Mouse (Mus musculus) myocyte (in vitro differentiated cells): Measurements from ENCODE around the gene Zfp821. TPM values are rescaled to one million over a fixed set of nuclear protein-coding genes. Genes with fewer than 3 reads are reported as not detected.

ENCODE experiments used
- H3K27me3 ChIP-seq: one replicate; pipeline ENCODE4 v1.6.1; 2011; ENCODE audit not compliant: control insufficient read depth, insufficient read depth, insufficient read length
- H3K36me3 ChIP-seq: one replicate; pipeline ENCODE4 v1.6.1; 2011; ENCODE audit not compliant: control insufficient read depth, insufficient read depth
- H3K4me2 ChIP-seq: one replicate; pipeline ENCODE4 v1.6.1; 2011; ENCODE audit warnings: low read depth, control low read depth
- H3K4me3 ChIP-seq: one replicate; pipeline ENCODE4 v1.5.1; 2011; ENCODE audit warnings: mild to moderate bottlenecking, control low read depth, moderate library complexity
- H3K79me2 ChIP-seq: one replicate; pipeline ENCODE4 v1.6.1; 2011; ENCODE audit not compliant: control insufficient read depth, insufficient read depth
- H3ac ChIP-seq: one replicate; pipeline ENCODE4 v1.6.1; 2011; ENCODE audit not compliant: control insufficient read depth, insufficient read length
- CEBPB ChIP-seq: IDR thresholded peaks from 2 replicates; pipeline ENCODE4 v1.6.1; 2011; ENCODE audit warnings: mild to moderate bottlenecking, moderate library complexity; ENCODE audit not compliant: poor library complexity, insufficient read depth, severe bottlenecking
- E2F4 ChIP-seq: IDR thresholded peaks from one replicate; pipeline ENCODE4 v1.6.1; 2011; ENCODE audit warnings: mild to moderate bottlenecking, control low read depth, moderate library complexity; ENCODE audit not compliant: insufficient read depth
- MAX ChIP-seq: IDR thresholded peaks from one replicate; pipeline ENCODE4 v1.6.1; 2011; ENCODE audit warnings: low read depth, mild to moderate bottlenecking, control low read depth
- MYOD1 ChIP-seq, 3 experiments: IDR thresholded peaks; one replicate each; pipeline ENCODE4 v1.6.1; 2011; ENCODE audit warnings: control low read depth in 2 of 3, low read depth in 2 of 3, mild to moderate bottlenecking in 2 of 3, moderate library complexity in 1 of 3; ENCODE audit not compliant: insufficient read length in 2 of 3, control insufficient read depth in 1 of 3
- MYOG ChIP-seq, 3 experiments: IDR thresholded peaks; one replicate each; pipeline ENCODE4 v1.6.1; 2011; ENCODE audit warnings: control low read depth in 2 of 3, low read depth in 2 of 3, mild to moderate bottlenecking in 2 of 3; ENCODE audit not compliant: insufficient read length in 2 of 3, control insufficient read depth in 1 of 3, insufficient read depth in 1 of 3
- POLR2A ChIP-seq: IDR thresholded peaks from one replicate; pipeline ENCODE4 v1.6.1; 2011; ENCODE audit warnings: low read depth, mild to moderate bottlenecking, control low read depth, moderate library complexity; ENCODE audit not compliant: insufficient read length
- POLR2AphosphoS2 ChIP-seq: IDR thresholded peaks from one replicate; pipeline ENCODE4 v1.6.1; 2011; ENCODE audit warnings: low read depth, control low read depth; ENCODE audit not compliant: insufficient read length
- REST ChIP-seq: IDR thresholded peaks from one replicate; pipeline ENCODE4 v1.6.1; 2011; ENCODE audit warnings: mild to moderate bottlenecking, control low read depth, moderate library complexity; ENCODE audit not compliant: insufficient read depth, insufficient read length
- SRF ChIP-seq: IDR thresholded peaks from one replicate; pipeline ENCODE4 v1.6.1; 2011; ENCODE audit warnings: low read depth; ENCODE audit not compliant: control insufficient read depth, insufficient read length
- TCF12 ChIP-seq: IDR thresholded peaks from one replicate; pipeline ENCODE4 v1.6.1; 2011; ENCODE audit warnings: mild to moderate bottlenecking, control low read depth; ENCODE audit not compliant: poor library complexity, insufficient read depth, severe bottlenecking
- TCF3 ChIP-seq: IDR thresholded peaks from one replicate; pipeline ENCODE4 v1.6.1; 2011; ENCODE audit warnings: low read depth, control low read depth; ENCODE audit not compliant: insufficient read length
- USF1 ChIP-seq: IDR thresholded peaks from one replicate; pipeline ENCODE4 v1.6.1; 2011; ENCODE audit warnings: low read depth, mild to moderate bottlenecking, control low read depth, moderate library complexity
- polyA plus RNA-seq: library from polyadenylated mRNA; unstranded; fragments of >200 nt; fragmentation: generic; extraction: Trizol; gene quantifications from one replicate; pipeline ENCODE4 v1.2.1, GENCODE M21; 2012; ENCODE audit warnings: missing spikeins

Zfp821 gene
- polyA plus RNA-seq, 1 experiment = 10.7 TPM

GRCm38 (mm10) chr8:109707921-109708320, 2.6 kb downstream of the Zfp821 start:
- no peaks in the 10 kb centered on the region for H3K79me2 ChIP-seq
- H3K4me2 ChIP-seq = no peak overlapping the region
- peaks cover 28% of the 10 kb centered on the region for H3K36me3 ChIP-seq
- no peak overlapping the region for H3K4me3 ChIP-seq
- no peak for TF ChIP-seq TCF3
- no peak for TF ChIP-seq USF1
- TF ChIP-seq POLR2AphosphoS2 = no peak
- TF ChIP-seq E2F4 = no peak
- no peak for TF ChIP-seq MYOD1 (IDR thresholded peaks at IDR 0.05; ENCODE audit: control insufficient read depth in 1 of 3, insufficient read length in 2 of 3, low read depth in 2 of 3)
- TF ChIP-seq SRF = no peak
- TF ChIP-seq POLR2A = no peak
- TF ChIP-seq REST = no peak
- no peak for TF ChIP-seq MYOG (IDR thresholded peaks at IDR 0.05; ENCODE audit: control insufficient read depth in 1 of 3, insufficient read depth in 1 of 3, insufficient read length in 2 of 3, low read depth in 2 of 3)
- TF ChIP-seq CEBPB = no peak
- no peak for TF ChIP-seq MAX
- TF ChIP-seq TCF12 = no peak
- no peaks in the 10 kb centered on the region for H3K27me3 ChIP-seq
- no peak overlapping the region for H3ac ChIP-seq

DNA sequence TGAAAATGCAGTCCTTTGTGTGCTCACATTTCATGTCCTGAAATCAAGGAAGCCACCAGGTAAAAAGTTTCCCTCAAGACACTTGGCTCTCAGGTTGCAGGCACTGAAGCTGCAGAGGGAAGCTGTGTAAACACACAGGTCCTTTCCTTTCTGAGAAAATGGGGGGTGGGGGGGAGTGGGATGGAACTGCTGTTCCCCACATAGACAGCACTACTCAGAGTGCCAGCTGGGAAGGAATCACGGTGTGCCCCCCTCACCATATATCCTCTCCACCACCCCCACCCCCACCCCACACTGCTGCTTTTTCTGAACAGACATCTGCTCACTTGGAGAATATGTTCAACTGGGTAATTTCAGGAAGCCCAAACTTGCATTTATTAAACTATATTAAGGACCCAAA, 7.2 kb downstream of the Zfp821 start:
- Histone ChIP-seq H3K36me3 (peaks cover 50% of the 10 kb centered on the region), H3ac (no peak overlapping the region), H3K4me2 (no peak overlapping the region), H3K79me2 (no peaks in the 10 kb centered on the region), H3K4me3 (no peak overlapping the region), H3K27me3 (no peaks in the 10 kb centered on the region)
- TF ChIP-seq MYOD1 (IDR thresholded peaks at IDR 0.05; ENCODE audit: control insufficient read depth in 1 of 3, insufficient read length in 2 of 3, low read depth in 2 of 3) (no peak), CEBPB (no peak), POLR2A (no peak), REST (no peak), MYOG (IDR thresholded peaks at IDR 0.05; ENCODE audit: control insufficient read depth in 1 of 3, insufficient read depth in 1 of 3, insufficient read length in 2 of 3, low read depth in 2 of 3) (no peak), TCF12 (no peak), MAX (no peak), E2F4 (no peak), SRF (no peak), USF1 (no peak)

- Histone ChIP-seq H3K36me3 (peaks cover 56% of the 10 kb centered on the region), H3K4me3 (no peak overlapping the region), H3K79me2 (no peaks in the 10 kb centered on the region), H3ac (no peak overlapping the region), H3K27me3 (no peaks in the 10 kb centered on the region), H3K4me2 (no peak overlapping the region)
- no peak for TF ChIP-seq CEBPB
- no peak for TF ChIP-seq USF1
- no peak for TF ChIP-seq POLR2AphosphoS2
- TF ChIP-seq E2F4 = no peak
Observed at GRCm38 (mm10) chr8:109714961-109715360, 9.6 kb downstream of the Zfp821 start.

DNA sequence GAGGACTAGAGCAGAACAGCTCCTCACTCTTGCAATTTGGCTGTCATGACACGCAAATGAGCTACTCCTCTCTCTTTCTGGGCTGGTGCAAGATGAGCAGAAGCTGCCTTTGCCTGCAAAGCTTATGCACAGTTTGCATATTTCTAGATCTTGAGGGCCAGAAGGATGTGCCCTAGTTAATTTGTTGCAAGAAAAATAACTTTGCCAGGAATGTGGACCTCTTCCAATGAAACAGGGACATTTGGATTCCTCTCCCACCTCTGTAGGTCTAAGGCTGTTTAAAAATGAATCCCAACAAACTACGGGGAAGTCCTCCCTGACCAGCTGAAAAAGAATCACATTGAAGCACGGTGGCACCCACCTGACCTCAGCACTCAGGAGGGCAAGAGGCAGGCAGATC, 19.8 kb downstream of the Zfp821 start:
- no peak overlapping the region for H3K4me3 ChIP-seq

DNA sequence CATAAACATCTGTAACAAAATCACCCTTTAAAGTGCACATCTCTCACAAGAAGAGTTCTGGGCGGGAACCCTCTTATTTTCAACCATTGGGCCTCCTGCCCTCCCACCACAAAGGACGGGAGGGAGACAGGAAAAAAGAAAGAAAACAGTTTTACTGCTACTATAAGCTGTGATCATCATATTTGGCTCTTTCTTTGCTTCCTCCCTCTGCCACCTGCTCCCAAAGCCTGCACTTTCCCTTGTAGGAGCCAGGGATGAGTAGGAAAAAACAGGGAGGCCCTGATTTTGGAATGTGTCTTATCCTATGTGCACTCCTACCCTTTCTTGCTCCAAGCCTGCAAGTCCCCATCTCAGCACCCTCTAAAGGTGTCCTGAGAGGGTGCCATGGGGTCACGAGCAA, 25.7 kb downstream of the Zfp821 start:
- no peak overlapping the region for H3K4me3 ChIP-seq
- H3K4me2 ChIP-seq = no peak overlapping the region
- H3K36me3 ChIP-seq = peaks cover 10% of the 10 kb centered on the region
- TF ChIP-seq TCF12 = no peak
- no peak for TF ChIP-seq E2F4
- no peak for TF ChIP-seq USF1
- no peak for TF ChIP-seq CEBPB
- TF ChIP-seq POLR2AphosphoS2 = no peak
- H3ac ChIP-seq = no peak overlapping the region
- H3K27me3 ChIP-seq = no peaks in the 10 kb centered on the region
- H3K79me2 ChIP-seq = peaks cover 12% of the 10 kb centered on the region

More for the DNA sequence above, 19.8 kb downstream of the Zfp821 start:
- H3K4me2 ChIP-seq = no peak overlapping the region
- H3K27me3 ChIP-seq = no peaks in the 10 kb centered on the region
- peaks cover 41% of the 10 kb centered on the region for H3K36me3 ChIP-seq
- H3ac ChIP-seq = no peak overlapping the region
- no peaks in the 10 kb centered on the region for H3K79me2 ChIP-seq
- TF ChIP-seq CEBPB = no peak
- no peak for TF ChIP-seq POLR2AphosphoS2
- no peak for TF ChIP-seq POLR2A
- TF ChIP-seq MYOD1 (IDR thresholded peaks at IDR 0.05; ENCODE audit: control insufficient read depth in 1 of 3, insufficient read length in 2 of 3, low read depth in 2 of 3) = no peak
- no peak for TF ChIP-seq USF1
- TF ChIP-seq TCF12 = no peak
- no peak for TF ChIP-seq SRF
- no peak for TF ChIP-seq TCF3
- no peak for TF ChIP-seq MYOG (IDR thresholded peaks at IDR 0.05; ENCODE audit: control insufficient read depth in 1 of 3, insufficient read depth in 1 of 3, insufficient read length in 2 of 3, low read depth in 2 of 3)
- no peak for TF ChIP-seq E2F4
- TF ChIP-seq MAX = no peak
- TF ChIP-seq REST = no peak
